Mouse (Mus musculus) activated CD4-positive, CD25-positive, alpha-beta regulatory T cell, adult 4 months (primary cell): ENCODE measurements around the gene Agfg2. TPM values are rescaled to one million over a fixed set of nuclear protein-coding genes. Genes with fewer than 3 reads are reported as not detected.

ENCODE experiments used
- ATAC-seq: one replicate; pipeline ENCODE4 v1.8.0; 2017
- polyA plus RNA-seq, 2 experiments: library from polyadenylated mRNA; unstranded; fragments of 100-300 nt; shearing (Covaris generic); gene quantifications; one replicate each; pipeline ENCODE4 v1.2.1; 2017

Agfg2 gene
- polyA plus RNA-seq, 2 experiments from 2014 or later, result 15.8 to 20.1 TPM

- no peak for ATAC-seq
These were observed 2.0 kb downstream of the Agfg2 start for GRCm38 (mm10) chr5:137682526-137682925.

GRCm38 (mm10) chr5:137679726-137680125 lies 4.8 kb downstream of the Agfg2 start:
- no peak for ATAC-seq

- no peak for ATAC-seq
These were observed 5.8 kb downstream of the Agfg2 start for GRCm38 (mm10) chr5:137678736-137679135.

GRCm38 (mm10) chr5:137677859-137678258 lies 6.7 kb downstream of the Agfg2 start:
- ATAC-seq, result no peak

GRCm38 (mm10) chr5:137674786-137675185 lies 9.7 kb downstream of the Agfg2 start:
- no peak for ATAC-seq

DNA sequence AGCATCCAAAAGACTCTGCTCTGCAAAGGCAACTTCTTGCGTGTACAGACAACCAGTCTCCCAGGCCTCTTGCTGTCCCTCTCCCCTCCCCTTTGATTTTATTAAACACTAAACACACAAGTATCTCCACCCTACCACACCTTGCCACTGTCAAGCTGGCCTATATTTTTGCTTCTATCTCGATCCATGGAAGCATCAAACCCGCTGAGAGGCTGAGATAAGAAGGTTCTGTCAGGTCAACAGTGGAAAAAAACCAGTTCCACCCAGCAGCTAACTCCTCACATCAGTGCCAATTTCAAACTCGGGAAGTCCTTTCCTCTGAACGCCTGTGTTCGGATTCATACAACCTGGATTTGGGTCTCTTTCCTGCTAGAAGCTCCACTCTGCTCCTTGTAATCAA lies 11.5 kb downstream of the Agfg2 start:
- ATAC-seq, result no peak

DNA sequence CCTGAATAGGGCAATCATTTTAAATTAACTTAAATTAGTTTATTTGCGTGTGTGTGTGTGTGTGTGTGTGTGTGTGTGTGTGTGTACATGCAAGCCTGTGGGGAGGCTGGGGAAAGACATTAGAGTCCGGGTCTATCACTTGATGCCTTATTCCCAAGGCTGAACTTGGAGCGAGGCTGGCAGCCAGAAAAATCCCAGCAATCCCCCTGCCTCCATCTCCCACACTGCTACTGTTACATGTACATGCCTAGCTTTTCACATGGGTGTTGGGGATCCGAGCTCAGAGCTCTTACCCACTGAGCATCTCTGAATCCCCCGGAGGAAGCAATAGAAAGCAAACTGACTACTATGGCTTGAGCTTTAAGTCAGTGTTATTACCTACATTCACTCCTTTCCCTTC lies 12.2 kb downstream of the Agfg2 start:
- no peak for ATAC-seq

GRCm38 (mm10) chr5:137671443-137672240 lies 12.9 kb downstream of the Agfg2 start:
- ATAC-seq, result no peak

- ATAC-seq, result no peak
These were observed 14.3 kb downstream of the Agfg2 start for GRCm38 (mm10) chr5:137670240-137670639.

DNA sequence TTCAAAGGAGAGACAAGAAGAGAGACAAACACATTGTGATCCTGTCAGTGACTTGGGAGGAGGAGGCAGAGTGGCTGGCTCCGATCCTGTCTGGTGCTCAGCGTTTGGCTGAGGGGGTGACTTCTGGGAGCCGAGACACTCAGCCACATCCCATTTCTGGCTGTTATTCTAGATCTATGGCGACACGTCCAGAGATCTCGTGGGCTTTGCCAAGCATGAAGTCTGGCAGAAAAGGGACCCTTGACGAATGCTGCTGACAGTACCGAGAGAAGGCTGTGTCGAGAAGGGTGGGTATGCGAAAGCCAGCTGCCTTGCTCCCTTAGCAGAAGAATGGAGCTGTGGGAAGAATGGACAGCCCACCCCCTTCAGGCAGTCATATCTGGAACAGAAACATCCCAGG lies 15.6 kb downstream of the Agfg2 start:
- no peak for ATAC-seq

GRCm38 (mm10) chr5:137663057-137663456 lies 21.5 kb downstream of the Agfg2 start:
- ATAC-seq, result no peak

DNA sequence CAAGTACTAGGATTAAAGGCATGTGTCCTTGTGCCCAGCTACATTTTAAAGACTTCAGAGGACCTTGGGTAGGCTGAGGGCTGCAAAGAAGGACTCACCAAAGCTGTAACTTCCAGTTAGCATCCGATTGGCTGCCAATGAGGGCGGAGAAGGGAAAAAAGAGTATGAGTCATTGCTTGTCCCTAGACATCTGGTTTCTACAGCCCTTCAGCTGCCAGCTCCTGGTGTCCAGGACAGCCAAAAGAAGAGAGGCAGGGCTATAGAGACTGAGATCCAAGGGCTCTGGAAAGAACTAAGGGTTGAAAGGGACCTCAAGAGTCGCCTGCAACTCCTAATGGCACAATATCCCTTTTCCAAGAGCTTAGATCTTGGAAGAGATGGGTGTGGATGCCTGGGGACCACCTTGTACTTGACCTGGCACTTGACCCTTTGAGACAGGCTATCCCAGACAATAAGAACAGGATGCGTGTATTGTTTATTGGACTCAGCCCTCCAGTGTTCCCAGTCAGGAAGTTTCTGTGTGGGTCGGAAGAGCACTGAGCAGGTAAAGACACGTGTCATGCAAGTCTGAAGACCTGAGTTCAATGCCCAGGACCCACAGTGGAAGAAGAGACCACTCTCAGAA lies 24.4 kb downstream of the Agfg2 start:
- ATAC-seq, result no peak

DNA sequence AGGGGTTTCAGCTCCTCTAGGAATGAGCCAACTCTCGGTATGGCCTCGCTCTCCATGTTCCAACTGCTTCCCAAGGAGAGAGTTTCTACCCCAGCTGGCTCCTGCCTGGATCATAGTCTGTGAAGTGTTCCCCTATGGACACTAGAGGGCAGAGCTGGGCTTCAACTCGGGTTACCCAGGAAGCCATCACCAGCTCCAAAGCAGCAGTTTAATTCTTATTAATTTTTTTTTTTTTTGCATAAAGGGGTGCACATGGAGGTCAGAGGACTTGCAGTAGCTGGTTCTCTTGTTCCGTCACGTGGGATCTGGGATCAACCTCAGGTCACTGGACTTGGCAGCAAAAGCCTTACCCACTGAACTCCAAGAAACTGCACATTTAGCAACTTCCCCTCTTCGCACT lies 27.5 kb downstream of the Agfg2 start:
- ATAC-seq, result peak; percentile 36

GRCm38 (mm10) chr5:137654746-137655145 lies 29.8 kb downstream of the Agfg2 start:
- peak; percentile 28 for ATAC-seq

- ATAC-seq, result no peak
These were observed 31.2 kb downstream of the Agfg2 start for GRCm38 (mm10) chr5:137653366-137653765.

DNA sequence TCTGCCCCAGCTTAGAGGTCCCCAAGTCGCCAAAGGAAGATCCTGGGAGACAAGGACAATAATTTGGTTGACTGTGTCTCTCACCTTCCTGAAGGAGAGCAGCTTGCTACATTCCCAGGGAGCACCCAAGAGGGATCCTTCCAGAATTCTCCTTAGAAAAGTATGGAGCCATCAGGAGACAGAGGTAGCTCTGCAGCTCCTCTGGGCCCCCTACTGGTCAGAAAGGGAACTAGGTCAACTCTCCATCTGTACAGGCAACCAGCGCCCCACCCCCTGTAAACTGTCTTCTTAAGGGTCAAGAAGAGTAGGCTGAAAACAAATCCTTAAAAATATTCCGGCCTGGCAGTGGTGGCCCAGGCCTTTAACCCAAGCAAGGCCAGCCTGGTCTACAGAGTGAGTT lies 32.1 kb downstream of the Agfg2 start:
- ATAC-seq, result no peak

- ATAC-seq, result no peak
These were observed 34.6 kb downstream of the Agfg2 start for GRCm38 (mm10) chr5:137649669-137650571.

DNA sequence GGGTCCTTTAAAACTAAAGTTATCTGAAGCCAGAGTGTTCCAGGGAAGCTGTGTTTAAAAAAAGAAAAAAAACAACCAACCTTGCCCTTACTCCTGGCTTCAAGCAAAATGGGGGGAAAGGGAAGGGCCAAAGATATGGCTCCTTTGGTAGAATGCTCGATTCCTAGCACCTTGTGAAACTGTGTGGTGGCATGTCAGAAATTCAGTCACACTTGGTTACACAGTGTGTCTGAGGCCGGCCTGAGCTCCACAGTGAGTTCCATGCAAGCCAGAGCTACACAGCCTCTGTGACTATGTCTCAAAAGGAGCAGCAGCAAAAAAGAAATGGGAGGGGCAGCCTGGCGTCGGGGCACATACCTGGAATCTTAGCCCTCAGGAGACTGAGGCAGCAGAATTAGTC lies 35.3 kb downstream of the Agfg2 start:
- ATAC-seq, result no peak

DNA sequence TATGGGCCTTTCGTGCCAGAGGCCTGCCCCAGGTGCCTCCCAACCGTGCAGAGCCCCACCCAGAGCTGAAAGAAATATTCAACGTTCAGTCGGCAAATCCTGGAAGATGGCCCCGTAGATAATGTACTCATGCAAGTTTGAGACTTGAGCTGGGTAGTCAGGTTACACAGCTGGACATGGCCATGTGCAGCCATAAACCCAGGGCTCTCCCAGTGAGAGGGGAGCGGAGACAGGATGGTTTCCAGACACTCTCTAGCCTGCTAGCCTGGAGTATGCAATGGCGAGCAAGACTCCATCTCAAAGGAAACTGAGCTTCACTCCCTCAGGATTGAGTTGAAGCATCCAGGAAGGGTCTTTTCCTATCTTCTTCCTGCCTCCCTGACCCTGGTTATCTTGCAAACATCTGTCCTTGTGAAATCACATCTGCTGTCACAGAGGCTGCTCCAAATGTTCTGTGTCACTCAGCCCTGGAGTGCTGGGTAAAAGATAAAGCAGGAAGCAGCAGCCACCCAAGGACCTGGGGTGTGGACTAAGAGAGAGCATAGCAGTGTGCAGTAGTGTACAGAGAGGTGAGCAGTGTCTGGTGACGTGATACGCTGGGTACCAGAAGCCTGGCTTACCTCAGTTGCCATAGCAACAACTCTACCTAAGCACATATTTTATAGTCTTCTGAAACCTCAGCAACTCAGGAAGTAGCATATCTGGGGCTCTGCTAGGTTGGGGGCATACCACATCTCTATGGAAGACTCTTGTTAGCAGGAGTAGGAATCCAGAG lies 36.5 kb downstream of the Agfg2 start:
- ATAC-seq, result peak; percentile 89

DNA sequence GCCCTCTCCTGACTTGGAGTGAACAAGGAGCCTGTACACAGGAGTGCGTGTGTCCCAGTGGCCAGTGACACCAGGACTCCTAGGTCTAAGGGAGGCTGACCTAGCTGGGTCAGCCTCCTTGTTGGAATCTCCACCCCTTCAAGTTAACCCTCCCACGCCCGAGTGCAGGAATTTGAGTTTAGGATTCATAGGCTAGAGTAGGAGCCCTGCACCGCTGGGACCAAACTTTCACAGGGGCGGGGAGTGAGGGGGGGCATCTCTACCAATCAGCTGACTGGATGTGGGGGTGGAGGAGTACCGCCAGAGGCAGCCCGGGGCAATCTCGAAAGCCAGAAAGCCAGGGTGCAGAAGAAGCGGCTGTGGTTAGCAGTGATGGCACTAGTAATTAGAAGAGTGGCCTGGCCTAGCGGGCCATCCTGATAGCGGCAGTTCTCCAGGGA lies 38.9 kb downstream of the Agfg2 start, which contains the start of gene Irs3:
Gene Irs3 (minus strand): TSS at position 63 of the 440 bp plus-strand sequence.
- ATAC-seq, result no peak

- no peak for ATAC-seq
These were observed 39.4 kb downstream of the Agfg2 start for GRCm38 (mm10) chr5:137645091-137645651.

DNA sequence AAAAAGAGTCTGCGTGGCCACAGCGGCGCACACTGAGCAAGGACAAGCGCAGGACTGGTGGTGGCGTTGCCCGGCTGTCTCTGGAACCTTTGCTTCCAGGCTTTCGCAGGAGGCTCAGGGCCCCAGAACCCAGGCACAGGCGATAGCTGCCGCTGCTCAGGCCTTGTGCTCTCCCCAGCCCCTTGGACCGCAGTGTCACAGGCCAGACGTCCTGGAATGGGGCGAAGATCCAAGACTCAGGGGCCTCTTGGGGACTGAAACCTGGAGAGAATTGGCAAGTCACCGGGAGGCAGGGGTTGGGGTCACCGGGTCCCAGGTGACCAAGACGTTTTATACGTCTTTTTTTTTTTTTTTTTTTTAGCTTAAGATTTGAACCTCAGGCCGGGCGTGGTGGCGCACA lies 40.0 kb downstream of the Agfg2 start:
- ATAC-seq, result no peak
